Mouse (Mus musculus): ENCODE measurements around the gene Lipt2. TPM values are rescaled to one million over a fixed set of nuclear protein-coding genes. Genes with fewer than 3 reads are reported as not detected.

The Lipt2 gene
- total RNA-seq (2014; fragmentation: Nextera tagmentation) (8.7 and 11.7 TPM in 2 replicates), total RNA-seq (2017) (9.1 and 10.9 TPM in 2 replicates), polyA plus RNA-seq (2012) (5.5 and 6.2 TPM in 2 replicates)

DNA sequence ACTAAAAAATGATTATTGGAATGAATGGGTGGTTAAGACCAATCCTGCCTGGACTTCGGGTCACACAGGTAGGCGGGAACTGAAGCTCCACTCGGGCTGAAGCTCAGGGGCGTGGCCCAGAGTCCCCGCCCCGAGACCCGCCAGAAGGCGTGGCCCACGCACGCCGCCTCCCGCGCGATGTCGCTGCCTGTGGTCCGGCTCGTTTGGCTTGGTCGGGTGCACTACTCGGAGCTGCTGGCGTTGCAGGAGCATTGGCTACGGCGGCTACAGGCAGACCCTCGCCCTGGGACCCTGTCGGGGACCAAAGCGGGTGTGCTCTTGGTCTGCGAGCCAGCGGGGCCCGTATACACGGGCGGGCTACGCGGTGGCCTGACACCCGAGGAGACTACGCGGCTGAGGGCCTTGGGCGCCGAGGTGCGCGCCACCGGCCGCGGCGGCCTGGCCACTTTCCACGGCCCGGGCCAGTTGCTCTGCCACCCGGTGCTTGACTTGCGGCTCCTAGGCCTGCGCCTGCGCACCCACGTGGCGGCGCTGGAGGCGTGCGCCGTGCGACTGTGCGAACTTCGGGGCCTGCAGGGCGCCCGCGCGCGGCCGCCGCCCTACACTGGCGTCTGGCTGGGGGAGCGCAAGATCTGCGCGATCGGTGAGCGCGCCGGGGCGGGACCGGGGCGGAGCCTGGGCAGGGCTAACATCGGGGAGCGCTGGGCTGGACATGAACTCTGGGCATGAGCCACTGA, at the start of gene Lipt2:
Gene Lipt2 (plus strand): TSS at position 173 of the 737 bp plus-strand sequence.
- Histone ChIP-seq H3K4me1 (ENCODE audit: insufficient read depth, low read depth, low read length) (peaks cover 24% of the 10 kb centered on the region), H3K9me3 (replicated peaks) (no peaks in the 10 kb centered on the region), H3K36me3 (replicated peaks) (peaks cover 15% of the 10 kb centered on the region), H3K4me3 (ENCODE audit: low read depth, low read length) (peak within 1 kb of the TSS; percentile 92), H3K27me3 (ENCODE audit: insufficient read depth, low read length) (peaks cover 9% of the 10 kb centered on the region)
- ATAC-seq (ENCODE audit: extremely low read depth, insufficient number of reproducible peaks, low FRiP score, poor library complexity, severe bottlenecking), result peak; percentile 80
- TF ChIP-seq CTCF (IDR thresholded peaks at IDR 0.05; ENCODE audit: low read depth, low read length) (no peak), GATA1 (IDR thresholded peaks at IDR 0.05; ENCODE audit: borderline replicate concordance, low read length) (no peak), POLR2AphosphoS5 (IDR thresholded peaks at IDR 0.05; ENCODE audit: insufficient replicate concordance, low read depth, low read length) (no peak), TAL1 (conservative IDR thresholded peaks at IDR 0.05; ENCODE audit: low read depth, low read length) (no peak), GATA2 (IDR thresholded peaks at IDR 0.05; ENCODE audit: borderline replicate concordance, low read depth, low read length) (no peak)
- DNase-seq (ENCODE audit: low spot score), result peak; percentile 96

DNA sequence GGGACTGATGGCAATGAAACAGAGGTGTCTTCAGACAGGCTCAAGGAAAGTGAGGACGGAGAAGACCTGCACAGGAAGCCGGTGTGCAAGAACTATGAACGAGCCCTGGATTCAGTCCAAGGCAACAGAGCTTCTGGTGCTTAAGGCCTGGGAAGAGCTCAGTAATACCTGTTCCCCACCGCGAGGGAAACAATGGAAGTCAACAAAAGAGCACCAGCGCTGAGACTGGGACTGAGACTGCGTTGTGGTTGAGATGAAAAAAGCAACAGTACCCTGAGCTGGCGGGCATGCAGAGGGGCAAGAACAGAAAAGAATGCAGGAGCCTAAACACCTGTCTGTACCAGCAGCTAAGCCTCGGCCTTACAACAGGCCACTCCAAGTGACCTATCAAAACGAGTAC, 47.6 kb upstream of the Lipt2 start:
- no peak overlapping the region for H3K4me3 ChIP-seq (ENCODE audit: low read depth, low read length)
- H3K4me1 ChIP-seq (ENCODE audit: insufficient read depth, low read depth, low read length), result no peaks in the 10 kb centered on the region
- H3K9me3 ChIP-seq (replicated peaks), result no peaks in the 10 kb centered on the region
- TF ChIP-seq CTCF (IDR thresholded peaks at IDR 0.05; ENCODE audit: low read depth, low read length), result no peak
- no peak for TF ChIP-seq POLR2AphosphoS5 (IDR thresholded peaks at IDR 0.05; ENCODE audit: insufficient replicate concordance, low read depth, low read length)
- no peak for TF ChIP-seq GATA2 (IDR thresholded peaks at IDR 0.05; ENCODE audit: borderline replicate concordance, low read depth, low read length)
- no peak for TF ChIP-seq TAL1 (conservative IDR thresholded peaks at IDR 0.05; ENCODE audit: low read depth, low read length)
- no peak for TF ChIP-seq GATA1 (IDR thresholded peaks at IDR 0.05; ENCODE audit: borderline replicate concordance, low read length)
- peaks cover 83% of the 10 kb centered on the region for H3K36me3 ChIP-seq (replicated peaks)
- no peak for ATAC-seq (ENCODE audit: extremely low read depth, insufficient number of reproducible peaks, low FRiP score, poor library complexity, severe bottlenecking)
- H3K27me3 ChIP-seq (ENCODE audit: insufficient read depth, low read length), result no peaks in the 10 kb centered on the region
- DNase-seq (ENCODE audit: low spot score), result no peak

DNA sequence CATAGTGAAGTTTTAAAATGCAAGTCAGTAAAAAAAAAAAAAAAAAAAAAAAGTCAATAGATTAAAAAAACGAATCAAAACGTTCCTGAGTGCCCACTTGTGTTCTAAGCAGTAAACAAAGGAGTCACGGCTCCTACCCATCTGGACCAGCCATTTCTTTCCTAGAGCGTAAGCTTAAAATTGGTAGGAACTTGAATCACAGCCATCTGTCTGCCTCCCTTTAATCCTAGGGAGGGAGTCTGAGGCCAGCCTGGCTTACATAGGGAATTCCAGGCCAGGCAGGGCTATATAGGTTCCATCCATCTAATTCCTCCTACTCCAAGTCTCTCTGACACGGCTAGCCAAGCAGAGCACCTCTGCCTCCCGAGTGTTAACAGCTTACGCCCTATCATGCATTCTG, 45.3 kb upstream of the Lipt2 start:
- TF ChIP-seq GATA1 (IDR thresholded peaks at IDR 0.05; ENCODE audit: borderline replicate concordance, low read length) (no peak), CTCF (IDR thresholded peaks at IDR 0.05; ENCODE audit: low read depth, low read length) (no peak), TAL1 (conservative IDR thresholded peaks at IDR 0.05; ENCODE audit: low read depth, low read length) (no peak), POLR2AphosphoS5 (IDR thresholded peaks at IDR 0.05; ENCODE audit: insufficient replicate concordance, low read depth, low read length) (no peak), GATA2 (IDR thresholded peaks at IDR 0.05; ENCODE audit: borderline replicate concordance, low read depth, low read length) (no peak)
- Histone ChIP-seq H3K36me3 (replicated peaks) (peaks cover 89% of the 10 kb centered on the region), H3K4me1 (ENCODE audit: insufficient read depth, low read depth, low read length) (peaks cover 4% of the 10 kb centered on the region; the same call in 1 of the 2 replicates), H3K27me3 (ENCODE audit: insufficient read depth, low read length) (no peaks in the 10 kb centered on the region), H3K9me3 (replicated peaks) (no peaks in the 10 kb centered on the region), H3K4me3 (ENCODE audit: low read depth, low read length) (no peak overlapping the region)
- ATAC-seq (ENCODE audit: extremely low read depth, insufficient number of reproducible peaks, low FRiP score, poor library complexity, severe bottlenecking), result no peak
- no peak for DNase-seq (ENCODE audit: low spot score)

DNA sequence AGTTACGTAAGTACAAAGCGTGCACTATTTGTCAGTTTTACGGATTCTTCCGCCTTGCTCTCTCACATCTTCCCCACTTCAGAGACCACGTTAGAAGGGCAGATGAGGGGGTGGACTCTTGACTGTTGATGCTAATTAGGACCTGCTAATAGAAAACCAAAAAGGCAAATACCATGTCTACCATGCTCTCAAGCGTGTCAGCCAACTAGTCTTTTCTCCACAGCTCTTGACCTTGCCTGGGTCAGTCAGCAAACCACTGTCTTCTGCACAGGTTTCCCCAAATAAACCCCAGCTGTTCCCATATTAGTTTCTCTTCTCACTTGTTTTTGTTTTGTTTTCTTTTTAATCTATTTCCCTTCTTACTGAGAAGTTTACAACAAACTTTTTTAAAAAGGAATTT, 44.8 kb upstream of the Lipt2 start:
- no peak for TF ChIP-seq GATA1 (IDR thresholded peaks at IDR 0.05; ENCODE audit: borderline replicate concordance, low read length)
- TF ChIP-seq CTCF (IDR thresholded peaks at IDR 0.05; ENCODE audit: low read depth, low read length), result no peak
- ATAC-seq (ENCODE audit: extremely low read depth, insufficient number of reproducible peaks, low FRiP score, poor library complexity, severe bottlenecking) (no peak), DNase-seq (ENCODE audit: low spot score) (no peak)
- H3K9me3 ChIP-seq (replicated peaks), result no peaks in the 10 kb centered on the region
- no peaks in the 10 kb centered on the region for H3K27me3 ChIP-seq (ENCODE audit: insufficient read depth, low read length)
- H3K4me1 ChIP-seq (ENCODE audit: insufficient read depth, low read depth, low read length), result peaks cover 8% of the 10 kb centered on the region; the same call in 1 of the 2 replicates
- no peak overlapping the region for H3K4me3 ChIP-seq (ENCODE audit: low read depth, low read length)
- peaks cover 89% of the 10 kb centered on the region for H3K36me3 ChIP-seq (replicated peaks)

DNA sequence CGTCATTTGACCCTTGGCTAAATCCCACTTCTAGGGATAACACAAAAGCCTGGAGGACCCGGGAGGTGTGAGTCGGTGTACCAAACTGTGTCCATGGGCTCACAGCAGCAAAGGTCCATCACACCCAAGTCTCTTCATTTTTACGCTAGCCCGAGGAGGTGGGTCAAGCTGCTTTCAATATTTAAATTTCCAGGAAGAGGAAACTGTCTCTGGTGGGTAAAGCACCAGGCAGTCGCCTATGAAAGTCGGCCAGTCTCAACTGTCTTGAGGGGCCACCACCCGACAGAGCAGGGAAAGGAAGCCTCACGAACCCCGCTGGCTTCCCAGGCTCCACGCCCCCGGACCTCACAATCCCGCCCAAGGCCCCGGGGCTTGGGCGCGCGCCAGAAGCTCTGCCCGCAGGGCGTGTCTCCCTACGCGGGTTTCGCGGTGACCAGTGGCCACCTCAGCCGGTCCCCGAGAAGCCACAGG, 38.3 kb upstream of the Lipt2 start:
- Histone ChIP-seq H3K4me1 (ENCODE audit: insufficient read depth, low read depth, low read length) (peaks cover 33% of the 10 kb centered on the region), H3K9me3 (replicated peaks) (no peaks in the 10 kb centered on the region), H3K36me3 (replicated peaks) (peaks cover 39% of the 10 kb centered on the region), H3K27me3 (ENCODE audit: insufficient read depth, low read length) (no peaks in the 10 kb centered on the region; the same call in 1 of the 2 replicates), H3K4me3 (ENCODE audit: low read depth, low read length) (peak overlapping the region; percentile 92)
- TF ChIP-seq POLR2AphosphoS5 (IDR thresholded peaks at IDR 0.05; ENCODE audit: insufficient replicate concordance, low read depth, low read length) (no peak), CTCF (IDR thresholded peaks at IDR 0.05; ENCODE audit: low read depth, low read length) (no peak), TAL1 (conservative IDR thresholded peaks at IDR 0.05; ENCODE audit: low read depth, low read length) (no peak), GATA2 (IDR thresholded peaks at IDR 0.05; ENCODE audit: borderline replicate concordance, low read depth, low read length) (no peak), GATA1 (IDR thresholded peaks at IDR 0.05; ENCODE audit: borderline replicate concordance, low read length) (no peak)
- DNase-seq (ENCODE audit: low spot score) (peak; percentile 84), ATAC-seq (ENCODE audit: extremely low read depth, insufficient number of reproducible peaks, low FRiP score, poor library complexity, severe bottlenecking) (peak; percentile 72)

DNA sequence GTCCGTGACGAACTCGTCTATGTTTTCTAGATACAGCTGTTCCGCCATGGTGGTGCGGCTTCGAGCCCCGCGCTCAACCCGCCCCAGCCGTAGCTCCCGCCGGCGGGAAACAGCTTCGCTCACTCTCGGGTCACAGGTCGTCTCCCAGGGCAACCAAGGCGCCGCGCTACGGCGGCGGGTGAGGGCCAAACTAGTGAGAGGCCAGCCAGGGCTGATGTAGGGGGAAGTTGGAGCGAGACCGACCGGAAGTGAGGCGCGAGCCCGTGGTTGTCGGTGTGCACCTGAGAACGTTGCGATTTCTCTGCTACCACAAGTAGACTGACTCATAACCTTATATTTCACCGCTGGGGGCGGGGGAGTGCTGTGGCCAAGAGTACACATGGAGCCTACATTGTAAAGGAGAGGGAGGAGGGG, 37.7 kb upstream of the Lipt2 start, which contains the start of gene Pold3:
Gene Pold3 (minus strand): TSS at position 190 of the 414 bp plus-strand sequence.
- Histone ChIP-seq H3K36me3 (replicated peaks) (peaks cover 34% of the 10 kb centered on the region), H3K4me3 (ENCODE audit: low read depth, low read length) (peak within 1 kb of the TSS; percentile 92), H3K4me1 (ENCODE audit: insufficient read depth, low read depth, low read length) (peaks cover 33% of the 10 kb centered on the region), H3K27me3 (ENCODE audit: insufficient read depth, low read length) (no peaks in the 10 kb centered on the region; the same call in 1 of the 2 replicates), H3K9me3 (replicated peaks) (no peaks in the 10 kb centered on the region)
- ATAC-seq (ENCODE audit: extremely low read depth, insufficient number of reproducible peaks, low FRiP score, poor library complexity, severe bottlenecking), result peak; percentile 84
- TF ChIP-seq CTCF (IDR thresholded peaks at IDR 0.05; ENCODE audit: low read depth, low read length) (no peak), TAL1 (conservative IDR thresholded peaks at IDR 0.05; ENCODE audit: low read depth, low read length) (no peak), POLR2AphosphoS5 (IDR thresholded peaks at IDR 0.05; ENCODE audit: insufficient replicate concordance, low read depth, low read length) (no peak), GATA2 (IDR thresholded peaks at IDR 0.05; ENCODE audit: borderline replicate concordance, low read depth, low read length) (no peak), GATA1 (IDR thresholded peaks at IDR 0.05; ENCODE audit: borderline replicate concordance, low read length) (no peak)
- peak; percentile 94 for DNase-seq (ENCODE audit: low spot score)

Measured in G1E (cell line).